Mouse (Mus musculus) embryonic facial prominence, embryonic 12.5 days (tissue): ENCODE measurements around the gene Dpy19l3. TPM values are rescaled to one million over a fixed set of nuclear protein-coding genes. Genes with fewer than 3 reads are reported as not detected.
A peak's percentile ranks its signal among the peaks of the same experiment; 100 is the strongest.

ENCODE experiments used
- ATAC-seq: fragments of 200-750 bp; cut with Nextera tagmentation; 2 replicates; pipeline ENCODE4 v1.8.0; 2017; ENCODE audit not compliant: insufficient number of reproducible peaks, insufficient read depth, low FRiP score, low TSS enrichment
- H3K27ac ChIP-seq: fragments of 300-500 bp; sonication (generic); 2 replicates; pipeline ENCODE4 v1.5.1; 2016; ENCODE audit warnings: mild to moderate bottlenecking
- H3K27me3 ChIP-seq: fragments of 300-500 bp; sonication (generic); 2 replicates; pipeline ENCODE4 v1.6.1; 2016; ENCODE audit warnings: mild to moderate bottlenecking, moderate library complexity
- H3K36me3 ChIP-seq: fragments of 300-500 bp; sonication (generic); 2 replicates; pipeline ENCODE4 v1.6.1; 2016; ENCODE audit warnings: mild to moderate bottlenecking
- H3K4me1 ChIP-seq: fragments of 300-500 bp; sonication (generic); 2 replicates; pipeline ENCODE4 v1.6.1; 2016
- H3K4me2 ChIP-seq: fragments of 300-500 bp; sonication (generic); replicated peaks from 2 replicates; pipeline ENCODE4 v1.6.1; 2016; ENCODE audit warnings: mild to moderate bottlenecking, moderate library complexity
- H3K4me3 ChIP-seq: fragments of 300-500 bp; sonication (generic); 2 replicates; pipeline ENCODE4 v1.5.1; 2016; ENCODE audit warnings: mild to moderate bottlenecking
- H3K9ac ChIP-seq: fragments of 300-500 bp; sonication (generic); 2 replicates; pipeline ENCODE4 v1.6.1; 2016; ENCODE audit warnings: mild to moderate bottlenecking, moderate library complexity
- H3K9me3 ChIP-seq: fragments of 300-500 bp; sonication (generic); 2 replicates; pipeline ENCODE4 v1.6.1; 2016; ENCODE audit warnings: mild to moderate bottlenecking, moderate library complexity
- WGBS: fragments of 180-500 bp; shearing (Covaris S2); methylation state at CpG from one replicate; pipeline ENCODE4 v1.1.7; 2016; 5-methylcytosine and 5-hydroxymethylcytosine counted together
- polyA plus RNA-seq: library from polyadenylated mRNA; unstranded; fragments of >200 nt; fragmentation: Nextera tagmentation; extraction: Ambion mirVana; gene quantifications from 2 replicates; pipeline ENCODE4 v1.2.1, GENCODE M21; 2016

The Dpy19l3 gene
- polyA plus RNA-seq, 1 experiment from 2014 or later: 47.4 TPM

- no peaks in the 10 kb centered on the region for H3K9me3 ChIP-seq
- ATAC-seq: no peak
- H3K4me2 ChIP-seq: no peak overlapping the region
- WGBS: 70% methylated on average over 9 of the region's 9 CpGs
- no peak overlapping the region for H3K27ac ChIP-seq
- H3K9ac ChIP-seq: no peak overlapping the region
- H3K36me3 ChIP-seq: peaks cover 21% of the 10 kb centered on the region; the same call in 1 of the 2 replicates
- no peaks in the 10 kb centered on the region for H3K27me3 ChIP-seq
- no peaks in the 10 kb centered on the region for H3K4me1 ChIP-seq
- H3K4me3 ChIP-seq: no peak overlapping the region
Observed at GRCm38 (mm10) chr7:35648239-35649069, 105.8 kb downstream of the Dpy19l3 start.

GRCm38 (mm10) chr7:35647101-35647698 is 107.1 kb downstream of the Dpy19l3 start, which contains the start of gene Pdcd5:
Gene Pdcd5 (minus strand): TSS chr7:35647521.
- H3K4me1 ChIP-seq: no peaks in the 10 kb centered on the region
- peak within 1 kb of the TSS; percentile 94 for H3K9ac ChIP-seq
- WGBS: under 1% methylated on average over 63 of the region's 64 CpGs
- peak; percentile 89 for ATAC-seq
- H3K27me3 ChIP-seq: no peaks in the 10 kb centered on the region
- H3K36me3 ChIP-seq: peaks cover 33% of the 10 kb centered on the region
- peak within 1 kb of the TSS; percentile 97 for H3K4me3 ChIP-seq
- H3K27ac ChIP-seq: peak within 1 kb of the TSS; percentile 82
- H3K4me2 ChIP-seq: peak within 1 kb of the TSS; percentile 62
- no peaks in the 10 kb centered on the region for H3K9me3 ChIP-seq

DNA sequence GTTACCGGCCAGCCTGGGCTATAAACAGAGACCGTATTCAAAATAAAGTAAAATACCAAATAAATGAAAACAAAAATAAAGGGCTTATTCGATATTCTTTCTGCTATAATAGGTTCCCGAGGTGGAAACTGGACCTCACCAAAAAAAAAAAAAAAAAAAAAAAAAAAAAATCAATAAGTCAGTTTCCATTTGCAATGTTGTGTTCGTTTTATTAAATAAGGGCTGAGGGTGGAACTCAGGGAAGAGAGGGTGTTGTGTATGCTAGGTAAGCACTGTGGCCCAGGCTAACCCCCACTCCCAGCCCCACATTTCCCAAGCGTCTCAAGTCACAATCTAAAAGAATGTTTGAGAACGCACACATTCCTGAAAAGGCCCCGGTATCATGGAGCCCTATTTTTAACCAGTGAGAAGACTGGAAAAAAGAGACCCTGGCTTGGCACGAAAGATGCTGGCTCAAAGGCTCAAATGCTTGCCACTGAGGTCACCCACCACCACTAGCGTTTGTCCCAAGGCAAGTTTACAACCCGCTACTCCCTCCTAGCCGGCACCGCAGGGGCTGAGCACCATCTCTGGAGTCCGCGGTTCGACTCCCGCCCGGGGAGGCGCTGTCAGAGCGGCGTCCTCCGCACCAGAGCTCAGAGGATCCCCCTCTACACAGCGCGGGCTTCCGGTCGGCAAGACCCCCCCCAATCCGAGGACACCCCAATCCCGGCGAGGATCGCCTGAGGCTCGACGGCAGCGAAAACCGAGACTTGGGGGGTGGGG is 107.8 kb downstream of the Dpy19l3 start:
- Histone ChIP-seq H3K27ac (peak overlapping the region; percentile 82), H3K4me2 (peak overlapping the region; percentile 62), H3K4me1 (no peaks in the 10 kb centered on the region), H3K9ac (peak overlapping the region; percentile 94), H3K4me3 (peak overlapping the region; percentile 97), H3K27me3 (no peaks in the 10 kb centered on the region), H3K36me3 (peaks cover 38% of the 10 kb centered on the region), H3K9me3 (no peaks in the 10 kb centered on the region)
- WGBS: 10% methylated on average over 34 of the region's 34 CpGs
- peak; percentile 69 for ATAC-seq

GRCm38 (mm10) chr7:35640072-35640471 is 114.2 kb downstream of the Dpy19l3 start:
- Histone ChIP-seq H3K36me3 (peaks cover 78% of the 10 kb centered on the region), H3K9ac (no peak overlapping the region), H3K4me2 (no peak overlapping the region), H3K4me3 (no peak overlapping the region), H3K4me1 (no peaks in the 10 kb centered on the region), H3K27ac (no peak overlapping the region), H3K27me3 (no peaks in the 10 kb centered on the region), H3K9me3 (no peaks in the 10 kb centered on the region)
- 84% methylated on average over 6 of the region's 6 CpGs for WGBS
- no peak for ATAC-seq

- Histone ChIP-seq H3K36me3 (peaks cover 63% of the 10 kb centered on the region), H3K27ac (no peak overlapping the region)
- 93% methylated on average over 9 of the region's 9 CpGs for WGBS
Observed at GRCm38 (mm10) chr7:35636874-35637273, 117.4 kb downstream of the Dpy19l3 start.

DNA sequence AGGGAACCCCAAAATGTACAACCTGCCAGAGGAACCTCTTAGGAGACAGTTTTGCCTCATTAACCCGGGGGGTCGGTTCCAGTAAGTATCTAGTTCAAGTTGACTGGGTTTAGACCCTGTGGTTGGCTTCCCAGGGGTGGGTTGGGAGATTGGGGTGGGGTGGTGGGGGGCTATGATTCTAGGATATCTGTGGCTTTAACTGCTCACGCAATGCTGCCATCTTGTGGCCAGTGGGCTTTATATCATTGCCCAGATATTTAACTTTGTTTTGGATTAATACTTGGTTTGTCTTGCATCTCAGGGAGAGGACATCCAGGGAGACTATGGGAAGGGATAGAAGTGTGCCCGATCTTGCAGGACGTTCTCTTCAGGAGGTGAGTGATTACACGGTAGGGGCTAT is 118.0 kb downstream of the Dpy19l3 start:
- no peaks in the 10 kb centered on the region for H3K27me3 ChIP-seq
- H3K9me3 ChIP-seq: no peaks in the 10 kb centered on the region
- no peak overlapping the region for H3K9ac ChIP-seq
- no peak overlapping the region for H3K4me3 ChIP-seq
- peaks cover 62% of the 10 kb centered on the region for H3K36me3 ChIP-seq
- no peak for ATAC-seq
- WGBS: 73% methylated on average over 6 of the region's 6 CpGs
- H3K4me2 ChIP-seq: no peak overlapping the region
- no peaks in the 10 kb centered on the region for H3K4me1 ChIP-seq
- no peak overlapping the region for H3K27ac ChIP-seq

More at GRCm38 (mm10) chr7:35636874-35637273, 117.4 kb downstream of the Dpy19l3 start:
- Histone ChIP-seq H3K9me3 (no peaks in the 10 kb centered on the region), H3K27me3 (no peaks in the 10 kb centered on the region), H3K9ac (no peak overlapping the region), H3K4me3 (no peak overlapping the region), H3K4me1 (no peaks in the 10 kb centered on the region), H3K4me2 (no peak overlapping the region)
- ATAC-seq: no peak

Other genes with a start within 250 kb of the Dpy19l3 start
- gene Tdrd12, start 216.7 kb downstream of the Dpy19l3 start, polyA plus RNA-seq: 0.22 and 0.80 TPM in 2 replicates
- gene Nudt19, start 198.2 kb downstream of the Dpy19l3 start, polyA plus RNA-seq: 45.6 and 48.9 TPM in 2 replicates
- 0.09 and 0.20 TPM in 2 replicates for gene Rgs9bp, start 168.9 kb downstream of the Dpy19l3 start, polyA plus RNA-seq
- 41.2 and 41.6 TPM in 2 replicates for gene Ankrd27, start 168.2 kb downstream of the Dpy19l3 start, polyA plus RNA-seq
- gene Pdcd5, start 106.9 kb downstream of the Dpy19l3 start, polyA plus RNA-seq: 323 and 330 TPM in 2 replicates
- gene Zfp507, start 48.5 kb upstream of the Dpy19l3 start, polyA plus RNA-seq: 27.7 and 29.7 TPM in 2 replicates